Mouse (Mus musculus) lung, postnatal 0 days (tissue): ENCODE results near the gene Inpp5a. TPM values are rescaled to one million over a fixed set of nuclear protein-coding genes. Genes with fewer than 3 reads are reported as not detected.
"Not testable (repeated sequence)": the region's sequence is repeated elsewhere in the genome, so short reads cannot be mapped to it uniquely, and the experiment has no call there.

ENCODE experiments used
- ATAC-seq: fragments of 200-750 bp; cut with Nextera tagmentation; 2 replicates; pipeline ENCODE4 v1.8.0; 2017; ENCODE audit warnings: moderate library complexity
- DNase-seq: peaks from one replicate; pipeline ENCODE4 v3.0.0-alpha.2; 2016; ENCODE audit warnings: low spot score
- H3K27ac ChIP-seq: fragments of 300-500 bp; sonication (generic); 2 replicates; pipeline ENCODE4 v1.5.1; 2014; ENCODE audit warnings: antibody characterized with exemption, mild to moderate bottlenecking, low read length, mixed read lengths
- H3K27me3 ChIP-seq: fragments of 300-500 bp; sonication (generic); replicated peaks from 2 replicates; pipeline ENCODE4 v1.6.1; 2014; ENCODE audit warnings: low read length, mixed read lengths; ENCODE audit not compliant: insufficient read depth
- H3K36me3 ChIP-seq: fragments of 300-500 bp; sonication (generic); 2 replicates; pipeline ENCODE4 v1.6.1; 2014; ENCODE audit warnings: low read length, mixed read lengths; ENCODE audit not compliant: insufficient read depth
- H3K4me1 ChIP-seq: fragments of 300-500 bp; sonication (generic); 2 replicates; pipeline ENCODE4 v1.6.1; 2014; ENCODE audit warnings: antibody characterized with exemption, low read depth, low read length, mixed read lengths; ENCODE audit not compliant: insufficient read depth
- H3K4me2 ChIP-seq: fragments of 300-500 bp; sonication (generic); replicated peaks from 2 replicates; pipeline ENCODE4 v1.6.1; 2014; ENCODE audit warnings: low read depth, mild to moderate bottlenecking, low read length, moderate library complexity, mixed read lengths
- H3K4me3 ChIP-seq: fragments of 300-500 bp; sonication (generic); 2 replicates; pipeline ENCODE4 v1.5.1; 2014; ENCODE audit warnings: low read depth, low read length
- H3K9ac ChIP-seq: fragments of 300-500 bp; sonication (generic); replicated peaks from 2 replicates; pipeline ENCODE4 v1.6.1; 2014; ENCODE audit warnings: low read depth, mild to moderate bottlenecking
- H3K9me3 ChIP-seq: fragments of 300-500 bp; sonication (generic); 2 replicates; pipeline ENCODE4 v1.6.1; 2016; ENCODE audit warnings: low read length, mixed read lengths
- CTCF ChIP-seq: IDR thresholded peaks from 2 replicates; pipeline ENCODE4 v1.5.1; 2016; ENCODE audit warnings: antibody characterized with exemption, mild to moderate bottlenecking
- EP300 ChIP-seq: IDR thresholded peaks from 2 replicates; pipeline ENCODE4 v1.6.1; 2016; ENCODE audit warnings: antibody characterized with exemption, mild to moderate bottlenecking, control low read depth
- WGBS: fragments of 180-500 bp; shearing (Covaris S2); extraction: QIAGEN DNeasy Blood & Tissue Kit; methylation state at CpG from one replicate; pipeline ENCODE4 v1.1.7; 2014; 5-methylcytosine and 5-hydroxymethylcytosine counted together
- polyA plus RNA-seq: library from polyadenylated mRNA; unstranded; fragments of >200 nt; fragmentation: Nextera tagmentation; extraction: Ambion mirVana; gene quantifications from 2 replicates; pipeline ENCODE4 v1.2.1, GENCODE M21; 2015

The Inpp5a gene
- polyA plus RNA-seq, 1 experiment from 2014 or later = 41.3 TPM

DNA sequence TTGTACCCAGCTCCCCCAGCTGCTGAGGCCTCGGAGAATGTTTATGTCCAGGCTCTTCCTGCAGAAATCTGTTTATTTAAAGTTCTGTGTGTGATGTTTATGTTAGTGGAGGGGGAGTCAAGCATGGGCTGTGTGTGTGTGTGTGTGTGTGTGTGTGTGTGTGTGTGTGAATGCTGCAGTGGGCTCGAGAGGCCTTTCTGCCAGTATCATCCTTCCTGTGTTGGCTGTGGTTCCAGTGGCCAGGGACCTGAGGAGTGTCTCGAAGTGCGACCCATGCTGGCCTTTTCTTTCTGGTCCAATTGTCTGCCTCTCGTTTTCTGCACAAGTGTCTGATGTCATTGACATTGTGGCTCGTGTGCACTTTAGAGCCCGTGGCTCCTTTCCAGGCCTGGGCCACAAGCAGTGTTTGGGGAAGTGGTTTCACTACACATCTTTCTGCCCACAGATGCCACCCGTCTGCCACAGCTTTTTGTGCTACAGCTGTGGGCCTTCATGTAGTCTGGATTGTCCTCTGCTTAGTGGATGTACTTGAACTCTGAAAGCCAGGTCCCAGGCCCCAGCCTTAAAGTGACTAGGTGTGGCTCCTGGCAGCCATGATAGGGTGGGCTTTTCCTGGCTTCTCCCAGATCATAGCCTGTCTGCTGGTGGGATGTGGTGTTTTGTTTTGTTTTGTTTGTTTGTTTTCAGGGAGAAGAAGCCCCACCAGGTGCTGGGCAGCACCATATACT is 23.5 kb downstream of the Inpp5a start:
- DNase-seq = peak; percentile 78
- no peak overlapping the region for H3K4me2 ChIP-seq
- 6% methylated on average over 8 of the region's 8 CpGs for WGBS
- TF ChIP-seq EP300 = peak; percentile 80
- TF ChIP-seq CTCF = peak; percentile 18; the same call in 1 of the 2 replicates
- H3K36me3 ChIP-seq = no peaks in the 10 kb centered on the region
- H3K27me3 ChIP-seq = no peaks in the 10 kb centered on the region
- H3K9me3 ChIP-seq = no peaks in the 10 kb centered on the region
- peak overlapping the region; percentile 72 for H3K27ac ChIP-seq
- H3K4me1 ChIP-seq = peaks cover 65% of the 10 kb centered on the region
- peak; percentile 63 for ATAC-seq
- no peak overlapping the region for H3K4me3 ChIP-seq
- no peak overlapping the region for H3K9ac ChIP-seq

DNA sequence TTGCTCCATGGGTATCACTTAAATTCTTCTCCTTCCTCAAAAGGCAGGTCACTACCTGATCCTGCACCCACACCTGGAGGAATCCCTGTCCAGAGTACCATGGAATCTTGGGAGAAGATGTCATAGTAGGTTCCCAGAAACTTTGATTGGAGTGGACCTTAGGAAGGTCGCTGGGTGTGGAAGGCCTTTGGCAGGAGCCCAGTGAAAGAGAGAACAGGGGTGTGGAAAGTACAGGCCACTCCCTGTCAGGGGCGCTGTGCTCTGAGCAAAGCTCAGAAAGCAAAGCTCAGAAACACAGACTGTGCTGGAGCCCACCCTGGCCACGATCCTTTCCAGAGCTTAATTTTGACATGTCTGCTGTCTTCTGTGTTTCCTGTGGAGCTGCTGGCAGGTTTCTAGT is 24.5 kb downstream of the Inpp5a start:
- no peak overlapping the region for H3K9ac ChIP-seq
- ATAC-seq = 0 out of 2 replicates have a peak, but pooled peaks have one; percentile 13
- peak overlapping the region; percentile 72; the same call in 1 of the 2 replicates for H3K27ac ChIP-seq
- peaks cover 72% of the 10 kb centered on the region for H3K4me1 ChIP-seq
- no peaks in the 10 kb centered on the region for H3K27me3 ChIP-seq
- WGBS = 29% methylated on average over 3 of the region's 3 CpGs
- DNase-seq = peak; percentile 54
- no peak for TF ChIP-seq EP300
- TF ChIP-seq CTCF = peak; percentile 40
- no peak overlapping the region for H3K4me3 ChIP-seq
- H3K9me3 ChIP-seq = no peaks in the 10 kb centered on the region
- H3K4me2 ChIP-seq = no peak overlapping the region
- no peaks in the 10 kb centered on the region for H3K36me3 ChIP-seq

DNA sequence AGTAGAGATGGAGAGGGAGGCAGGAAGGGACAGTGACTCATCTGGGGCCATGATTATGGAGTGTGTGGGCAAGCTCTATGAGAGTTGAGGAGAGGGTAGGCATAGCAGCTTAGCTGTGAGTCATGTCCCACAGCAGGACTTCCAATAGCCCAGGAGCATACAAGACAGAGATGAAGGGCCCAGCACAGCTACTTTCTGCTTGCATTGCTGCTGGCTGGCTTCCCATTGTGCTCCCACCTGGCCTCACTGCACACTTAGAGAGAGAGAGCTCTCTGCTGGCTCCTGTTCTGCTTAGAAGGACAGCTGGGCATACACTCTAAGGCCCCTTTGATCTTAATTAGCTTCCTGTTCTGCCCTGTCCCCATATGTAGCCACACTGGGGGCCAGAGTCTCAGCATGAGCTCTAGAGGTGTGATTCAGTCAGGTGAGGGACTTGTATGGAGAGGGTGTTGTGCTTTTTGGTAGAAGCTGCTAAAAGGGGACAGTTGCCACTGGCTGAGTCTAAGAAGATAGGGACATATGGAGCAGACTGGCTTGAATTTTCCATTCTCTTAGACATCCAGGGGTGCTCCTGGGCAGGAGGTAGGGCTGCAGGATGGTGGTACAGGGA is 26.8 kb downstream of the Inpp5a start:
- no peaks in the 10 kb centered on the region for H3K9me3 ChIP-seq
- H3K4me3 ChIP-seq = no peak overlapping the region
- no peak overlapping the region for H3K9ac ChIP-seq
- peak; percentile 34 for DNase-seq
- H3K27ac ChIP-seq = peak overlapping the region; percentile 16; the same call in 1 of the 2 replicates
- H3K27me3 ChIP-seq = no peaks in the 10 kb centered on the region
- no peak overlapping the region for H3K4me2 ChIP-seq
- H3K36me3 ChIP-seq = no peaks in the 10 kb centered on the region
- TF ChIP-seq EP300 (no peak), CTCF (no peak)
- peak; percentile 6; the same call in 1 of the 2 replicates for ATAC-seq
- peaks cover 56% of the 10 kb centered on the region; the same call in 1 of the 2 replicates for H3K4me1 ChIP-seq

DNA sequence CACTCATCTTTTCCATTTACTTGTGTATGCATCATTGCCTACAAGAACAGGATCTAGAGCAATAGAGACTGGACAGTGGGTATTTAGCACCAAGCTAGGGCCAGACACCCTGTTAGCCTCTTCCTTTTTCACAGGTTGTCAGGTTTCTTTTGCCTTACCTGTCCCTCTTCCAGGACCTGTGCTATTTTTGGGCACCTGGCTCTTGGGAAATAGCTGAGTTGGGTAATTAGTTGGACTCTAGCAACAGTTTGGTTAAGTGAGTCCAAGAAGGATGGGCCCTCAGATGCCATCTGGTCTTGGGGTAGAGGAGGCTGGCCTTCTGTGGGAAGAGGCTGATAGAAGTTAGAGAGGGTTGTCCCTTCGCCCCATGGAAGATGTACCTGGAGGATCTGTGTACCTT is 29.5 kb downstream of the Inpp5a start:
- no peak for TF ChIP-seq EP300
- TF ChIP-seq CTCF = no peak
- Histone ChIP-seq H3K36me3 (no peaks in the 10 kb centered on the region), H3K4me3 (no peak overlapping the region), H3K9me3 (no peaks in the 10 kb centered on the region), H3K4me2 (no peak overlapping the region), H3K27ac (no peak overlapping the region), H3K27me3 (no peaks in the 10 kb centered on the region), H3K9ac (no peak overlapping the region), H3K4me1 (peaks cover 33% of the 10 kb centered on the region; the same call in 1 of the 2 replicates)
- 90% methylated on average over 1 of the region's 1 CpGs for WGBS
- DNase-seq (no peak), ATAC-seq (no peak)

DNA sequence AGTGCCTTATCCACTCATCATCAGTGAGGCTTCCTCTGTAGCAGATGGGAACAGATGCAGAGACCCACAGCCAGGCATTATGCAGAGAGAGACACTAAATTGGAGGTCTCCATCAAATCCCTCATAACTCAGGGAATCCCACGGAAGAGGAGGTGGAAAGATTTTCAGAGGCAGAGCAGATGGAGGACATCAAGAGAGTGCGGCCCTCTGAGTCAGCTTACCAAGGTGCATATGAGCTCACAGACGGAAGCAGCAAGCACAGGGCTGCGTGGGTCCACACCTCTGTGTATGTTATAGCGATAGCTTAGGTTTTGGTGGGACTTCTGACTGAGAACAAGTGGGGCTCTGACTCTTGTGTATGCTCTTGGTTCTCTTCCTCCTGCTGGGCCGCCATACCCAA is 33.9 kb downstream of the Inpp5a start:
- WGBS = 91% methylated on average over 6 of the region's 6 CpGs
- Histone ChIP-seq H3K4me3 (no peak overlapping the region), H3K9ac (no peak overlapping the region), H3K27me3 (no peaks in the 10 kb centered on the region), H3K4me2 (no peak overlapping the region), H3K4me1 (0 out of 2 replicates have a peak, but pooled peaks cover 2% of the 10 kb centered on the region), H3K27ac (no peak overlapping the region), H3K36me3 (no peaks in the 10 kb centered on the region), H3K9me3 (no peaks in the 10 kb centered on the region)
- DNase-seq = no peak
- TF ChIP-seq CTCF = no peak
- TF ChIP-seq EP300 = no peak
- ATAC-seq = no peak

DNA sequence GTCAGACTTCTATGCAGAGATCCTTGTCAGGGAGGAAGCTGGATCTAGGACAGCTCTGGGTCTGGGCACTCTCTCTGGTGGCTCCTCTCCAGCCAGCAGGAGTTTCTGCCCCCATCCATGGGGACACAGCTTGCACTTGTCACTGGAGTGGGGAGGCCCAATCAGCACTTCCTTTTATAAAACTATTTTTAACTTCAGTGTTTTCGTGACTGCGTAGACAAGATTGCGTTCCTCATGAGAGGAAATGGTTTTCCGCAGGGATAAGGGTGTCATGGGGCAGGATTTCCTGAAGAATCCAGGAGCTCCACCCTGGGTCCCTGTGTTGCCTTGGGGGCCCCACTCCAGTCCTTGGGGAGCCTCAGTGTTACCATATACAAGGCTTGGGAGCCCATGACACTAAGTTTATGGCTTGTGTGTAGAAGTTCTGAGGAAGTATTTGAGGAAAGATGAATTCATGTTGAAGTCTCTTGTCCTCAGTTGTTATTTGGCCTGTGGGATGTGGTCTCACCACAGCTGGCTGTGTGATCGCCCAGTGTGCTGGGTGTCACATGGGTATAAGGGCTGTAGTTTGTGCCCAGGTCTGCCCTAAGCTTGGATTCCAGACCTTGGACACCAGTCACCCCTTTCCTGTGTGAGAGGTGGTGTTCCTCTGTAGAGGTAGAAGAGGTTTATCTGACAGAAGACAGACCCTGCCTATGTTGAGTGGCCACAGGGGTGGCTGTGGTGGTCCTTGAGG is 45.4 kb downstream of the Inpp5a start:
- Histone ChIP-seq H3K9ac (no peak overlapping the region), H3K4me1 (peaks cover 30% of the 10 kb centered on the region; the same call in 1 of the 2 replicates), H3K4me2 (no peak overlapping the region), H3K4me3 (no peak overlapping the region), H3K36me3 (no peaks in the 10 kb centered on the region), H3K9me3 (no peaks in the 10 kb centered on the region), H3K27me3 (no peaks in the 10 kb centered on the region), H3K27ac (peak overlapping the region; percentile 71)
- DNase-seq (peak; percentile 80), ATAC-seq (peak; percentile 93)
- WGBS = 20% methylated on average over 5 of the region's 5 CpGs
- TF ChIP-seq EP300 = peak; percentile 96
- no peak for TF ChIP-seq CTCF

DNA sequence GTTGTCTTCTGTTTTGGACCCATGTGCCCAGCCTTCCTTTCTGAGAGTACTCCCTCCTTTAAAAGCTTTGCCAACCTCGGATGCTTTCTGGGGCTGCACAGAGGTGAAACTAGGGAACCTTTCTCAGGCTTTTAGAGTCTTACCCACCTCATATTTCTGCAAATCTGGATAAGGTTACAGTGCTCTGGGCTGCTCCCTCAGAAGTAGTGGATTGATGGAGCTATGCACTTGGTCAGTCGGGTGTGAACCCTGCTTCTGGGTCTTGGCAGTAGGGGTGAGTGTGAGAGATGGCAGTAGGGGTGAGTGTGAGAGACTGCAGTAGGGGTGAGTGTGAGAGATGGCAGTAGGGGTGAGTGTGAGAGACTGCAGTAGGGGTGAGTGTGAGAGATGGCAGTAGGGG is 46.0 kb downstream of the Inpp5a start:
- not testable (repeated sequence) for DNase-seq, H3K4me3 ChIP-seq, H3K4me2 ChIP-seq, H3K9me3 ChIP-seq, ATAC-seq, H3K36me3 ChIP-seq, H3K9ac ChIP-seq, H3K27me3 ChIP-seq
- H3K27ac ChIP-seq = peak overlapping the region; percentile 71
- WGBS = 74% methylated on average over 2 of the region's 2 CpGs
- H3K4me1 ChIP-seq = peaks cover 32% of the 10 kb centered on the region; the same call in 1 of the 2 replicates
